Mouse (Mus musculus) cerebellum, adult 2 months (tissue): ENCODE data around the gene Insig2.

ENCODE experiments used
- CTCF ChIP-seq: fragments of 200-500 bp; IDR thresholded peaks from 2 replicates; pipeline ENCODE4 v1.5.1; 2011; ENCODE audit warnings: low read depth, mild to moderate bottlenecking, control low read depth, low read length, moderate library complexity, borderline replicate concordance; ENCODE audit not compliant: insufficient read depth
- POLR2A ChIP-seq: fragments of 200-500 bp; IDR thresholded peaks from 2 replicates; pipeline ENCODE4 v1.6.1; 2011; ENCODE audit warnings: low read length, control low read depth, borderline replicate concordance; ENCODE audit not compliant: insufficient read depth

GRCm38 (mm10) chr1:121350616-121351015 lies 18.2 kb upstream of the Insig2 start:
- TF ChIP-seq POLR2A (no peak), CTCF (no peak)
